Mouse (Mus musculus) CD4-positive naive resting alpha-beta T cell, adult 57 days (primary cell): ENCODE results near the gene Gm16506. TPM values are rescaled to one million over a fixed set of nuclear protein-coding genes. Genes with fewer than 3 reads are reported as not detected.

Experiments used
- total RNA-seq: library from RNA; stranded (reverse); gene quantifications from one replicate; pipeline ENCODE4 v1.2.4, GENCODE M21; 2023

Gene Gm16506
- total RNA-seq, result not detected

GRCm38 (mm10) chr14:43727385-43727784 lies at the start of gene Gm16506:
TSS of gene Gm16506 (minus strand) at chr14:43727485.

DNA sequence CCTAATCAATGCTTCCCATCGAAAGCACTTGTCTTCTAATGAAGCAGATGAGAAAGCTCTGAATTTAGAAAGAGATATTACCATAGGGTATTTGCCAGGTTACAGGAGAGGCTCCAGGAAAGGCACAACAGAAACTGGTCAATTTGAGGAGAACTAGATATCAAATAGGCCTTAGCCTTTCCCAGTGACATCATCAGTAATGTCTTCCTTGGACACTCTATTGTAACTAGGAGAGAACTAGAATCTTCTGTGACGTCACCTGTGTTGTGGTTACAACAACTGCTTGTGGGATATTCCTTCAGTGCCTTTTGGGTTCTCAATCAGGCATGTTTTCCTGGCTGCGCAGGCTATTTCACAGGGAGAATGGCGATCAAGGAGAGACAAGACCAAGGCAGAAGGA lies 20.3 kb upstream of the Gm16506 start, which contains the start of gene Gm6526:
Gm6526 (plus strand) TSS at position 301 of the 400 bp plus-strand sequence.

GRCm38 (mm10) chr14:43697621-43698020 lies 29.7 kb downstream of the Gm16506 start, which contains the start of gene Gm7324:
TSS of gene Gm7324 (plus strand) at chr14:43697828.

DNA sequence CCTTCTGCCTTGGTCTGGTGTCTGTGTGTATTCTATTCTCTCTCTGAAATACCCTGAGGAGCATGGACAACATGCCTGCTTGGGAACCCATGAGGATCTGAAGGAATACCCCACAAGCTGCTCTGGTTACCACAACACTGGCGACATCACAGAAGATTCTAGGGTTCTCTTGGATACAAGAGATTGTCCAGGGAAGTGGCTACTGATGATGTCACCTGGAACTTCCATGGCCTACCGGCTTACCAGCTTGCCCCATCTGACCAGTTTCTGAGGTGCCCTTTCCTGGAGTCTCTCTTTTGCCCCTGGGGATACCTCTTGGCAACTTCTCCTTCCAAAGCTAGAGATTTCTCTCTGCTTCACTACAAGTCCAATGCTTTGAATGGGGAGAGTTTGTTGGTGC lies 50.2 kb downstream of the Gm16506 start, which contains the start of gene Gm8165:
Gm8165 (minus strand) TSS at position 101 of the 400 bp plus-strand sequence.

Other genes with a start within 250 kb of the Gm16506 start
- not detected for gene Gm5799, start 183.9 kb downstream of the Gm16506 start, total RNA-seq
- not detected for gene Gm17654, start 148.3 kb downstream of the Gm16506 start, total RNA-seq
- gene Gm10375, start 119.5 kb downstream of the Gm16506 start, total RNA-seq, result not detected
- not detected for gene Gm8165, start 50.3 kb downstream of the Gm16506 start, total RNA-seq
- 0.83 TPM for gene Gm7324, start 29.7 kb downstream of the Gm16506 start, total RNA-seq
- gene Gm6526, start 20.4 kb upstream of the Gm16506 start, total RNA-seq, result not detected
- gene Gm8180, start 57.3 kb upstream of the Gm16506 start, total RNA-seq, result not detected
- not detected for gene Ear1, start 148.0 kb upstream of the Gm16506 start, total RNA-seq
- not detected for gene Ear10, start 196.1 kb upstream of the Gm16506 start, total RNA-seq
- gene Gm8113, start 197.9 kb upstream of the Gm16506 start, total RNA-seq, result not detected
- gene Ang5, start 229.6 kb upstream of the Gm16506 start, total RNA-seq, result not detected